Mouse (Mus musculus): ENCODE data around the gene Tmem175. TPM values are rescaled to one million over a fixed set of nuclear protein-coding genes. Genes with fewer than 3 reads are reported as not detected.

The Tmem175 gene
- not detected in 2 replicates for polyA plus RNA-seq (2012; ENCODE audit: insufficient read depth, insufficient read length, low replicate concordance, missing spikeins)

GRCm38 (mm10) chr5:108629634-108630483 is at the start of gene Tmem175, which contains the start of gene Gak:
Gene Tmem175 (plus strand): TSS chr5:108629770.
Gene Gak (minus strand): TSS chr5:108629755.
- Histone ChIP-seq H3K4me1 (ENCODE audit: control insufficient read depth, insufficient read depth, low read length) (0 out of 2 replicates have a peak, but pooled peaks cover 2% of the 10 kb centered on the region), H3K27ac (ENCODE audit: insufficient read depth, low read depth, low read length) (peak within 1 kb of the TSS; percentile 76), H3K4me3 (ENCODE audit: insufficient read depth, low read depth, low read length) (peak within 1 kb of the TSS; percentile 82)
- no peak for TF ChIP-seq CTCF (IDR thresholded peaks at IDR 0.05; ENCODE audit: insufficient read depth, low read depth, low read length)
- TF ChIP-seq POLR2A (IDR thresholded peaks at IDR 0.05; ENCODE audit: insufficient read depth, low read depth, low read length), result peak; percentile 98
- under 1% methylated on average over 58 of the region's 58 CpGs for WGBS

DNA sequence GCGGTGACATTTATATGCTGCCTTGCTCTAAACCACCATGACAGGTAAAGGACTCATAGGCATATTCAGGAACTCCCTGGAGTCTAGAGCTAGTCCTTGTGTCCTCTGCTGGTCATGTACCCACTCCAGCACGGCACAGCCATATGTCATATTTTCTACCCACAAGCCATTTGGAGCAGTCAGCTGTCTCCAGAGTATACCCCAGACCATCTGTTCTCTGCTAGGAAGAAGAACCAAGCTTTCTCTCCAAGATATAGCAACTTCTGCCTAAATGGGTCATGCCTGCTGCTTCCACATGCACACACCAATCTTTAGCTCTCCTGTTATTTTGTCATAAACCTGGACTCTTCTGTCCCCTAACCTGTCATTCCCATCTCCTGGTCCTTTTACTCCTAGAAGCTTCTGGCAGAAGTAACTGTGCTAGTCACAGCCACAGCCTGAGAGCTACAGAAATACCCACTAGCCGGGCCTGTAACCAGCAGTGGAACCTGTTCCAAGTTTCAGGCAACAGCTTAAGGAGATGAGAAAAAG is 48.1 kb upstream of the Tmem175 start:
- H3K27ac ChIP-seq (ENCODE audit: insufficient read depth, low read depth, low read length), result no peak overlapping the region
- H3K4me3 ChIP-seq (ENCODE audit: insufficient read depth, low read depth, low read length), result no peak overlapping the region
- no peaks in the 10 kb centered on the region for H3K4me1 ChIP-seq (ENCODE audit: control insufficient read depth, insufficient read depth, low read length)
- WGBS, result 91% methylated on average over 3 of the region's 3 CpGs
- TF ChIP-seq POLR2A (IDR thresholded peaks at IDR 0.05; ENCODE audit: insufficient read depth, low read depth, low read length) (no peak), CTCF (IDR thresholded peaks at IDR 0.05; ENCODE audit: insufficient read depth, low read depth, low read length) (no peak)

DNA sequence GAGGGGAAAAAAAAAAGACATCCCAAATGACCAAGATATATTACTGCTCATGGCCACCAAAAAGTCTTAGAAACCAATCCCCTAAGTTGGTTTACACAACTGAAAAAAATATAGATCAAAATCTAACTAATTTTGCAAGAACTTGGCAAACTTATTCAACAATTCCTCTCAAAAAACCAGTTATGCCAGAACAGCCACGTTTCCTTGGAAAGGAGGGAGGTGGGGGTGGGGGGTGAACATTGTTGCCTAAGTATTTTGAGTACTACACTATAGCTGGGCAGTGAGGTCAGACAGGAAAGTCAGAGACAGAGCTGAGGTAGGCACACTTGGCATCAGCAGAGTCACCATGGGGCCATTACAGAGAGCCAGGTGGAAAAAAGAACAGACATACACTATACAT is 29.6 kb upstream of the Tmem175 start:
- Histone ChIP-seq H3K4me1 (ENCODE audit: control insufficient read depth, insufficient read depth, low read length) (no peaks in the 10 kb centered on the region), H3K27ac (ENCODE audit: insufficient read depth, low read depth, low read length) (no peak overlapping the region), H3K4me3 (ENCODE audit: insufficient read depth, low read depth, low read length) (no peak overlapping the region)
- no peak for TF ChIP-seq POLR2A (IDR thresholded peaks at IDR 0.05; ENCODE audit: insufficient read depth, low read depth, low read length)
- TF ChIP-seq CTCF (IDR thresholded peaks at IDR 0.05; ENCODE audit: insufficient read depth, low read depth, low read length), result no peak
- WGBS, result 79% methylated on average over 1 of the region's 1 CpGs

DNA sequence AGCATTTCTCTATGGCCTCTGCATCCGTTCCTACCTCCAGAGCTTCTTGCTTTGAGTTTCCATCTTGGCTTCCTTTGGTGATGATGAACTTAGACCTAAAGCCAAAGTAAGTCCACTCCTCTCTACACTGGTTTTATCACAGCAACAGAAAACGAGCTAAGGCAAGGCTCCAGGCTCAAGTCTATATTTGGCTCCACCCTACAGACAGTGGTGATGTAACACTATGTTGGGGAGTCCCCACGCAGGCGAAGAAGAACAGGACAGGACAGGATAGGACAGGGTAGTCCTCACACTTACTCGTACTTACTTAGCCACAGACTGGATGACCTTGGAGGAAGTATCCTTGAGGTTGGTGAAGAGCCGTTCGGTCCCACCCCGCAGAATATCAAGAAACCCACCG is 27.0 kb upstream of the Tmem175 start:
- TF ChIP-seq CTCF (IDR thresholded peaks at IDR 0.05; ENCODE audit: insufficient read depth, low read depth, low read length) (no peak), POLR2A (IDR thresholded peaks at IDR 0.05; ENCODE audit: insufficient read depth, low read depth, low read length) (no peak)

GRCm38 (mm10) chr5:108610426-108610825 is 19.1 kb upstream of the Tmem175 start:
- TF ChIP-seq POLR2A (IDR thresholded peaks at IDR 0.05; ENCODE audit: insufficient read depth, low read depth, low read length) (no peak), CTCF (IDR thresholded peaks at IDR 0.05; ENCODE audit: insufficient read depth, low read depth, low read length) (no peak)
- WGBS, result 97% methylated on average over 1 of the region's 1 CpGs
- no peaks in the 10 kb centered on the region for H3K4me1 ChIP-seq (ENCODE audit: control insufficient read depth, insufficient read depth, low read length)

More for the DNA sequence above, 27.0 kb upstream of the Tmem175 start:
- Histone ChIP-seq H3K27ac (ENCODE audit: insufficient read depth, low read depth, low read length) (no peak overlapping the region), H3K4me3 (ENCODE audit: insufficient read depth, low read depth, low read length) (no peak overlapping the region), H3K4me1 (ENCODE audit: control insufficient read depth, insufficient read depth, low read length) (no peaks in the 10 kb centered on the region)
- 86% methylated on average over 9 of the region's 9 CpGs for WGBS

GRCm38 (mm10) chr5:108621870-108622269 is 7.7 kb upstream of the Tmem175 start:
- no peak overlapping the region for H3K27ac ChIP-seq (ENCODE audit: insufficient read depth, low read depth, low read length)
- TF ChIP-seq CTCF (IDR thresholded peaks at IDR 0.05; ENCODE audit: insufficient read depth, low read depth, low read length), result no peak
- no peaks in the 10 kb centered on the region for H3K4me1 ChIP-seq (ENCODE audit: control insufficient read depth, insufficient read depth, low read length)
- no peak overlapping the region for H3K4me3 ChIP-seq (ENCODE audit: insufficient read depth, low read depth, low read length)
- 62% methylated on average over 2 of the region's 2 CpGs for WGBS

More at GRCm38 (mm10) chr5:108610426-108610825, 19.1 kb upstream of the Tmem175 start:
- Histone ChIP-seq H3K4me3 (ENCODE audit: insufficient read depth, low read depth, low read length) (no peak overlapping the region), H3K27ac (ENCODE audit: insufficient read depth, low read depth, low read length) (no peak overlapping the region)

DNA sequence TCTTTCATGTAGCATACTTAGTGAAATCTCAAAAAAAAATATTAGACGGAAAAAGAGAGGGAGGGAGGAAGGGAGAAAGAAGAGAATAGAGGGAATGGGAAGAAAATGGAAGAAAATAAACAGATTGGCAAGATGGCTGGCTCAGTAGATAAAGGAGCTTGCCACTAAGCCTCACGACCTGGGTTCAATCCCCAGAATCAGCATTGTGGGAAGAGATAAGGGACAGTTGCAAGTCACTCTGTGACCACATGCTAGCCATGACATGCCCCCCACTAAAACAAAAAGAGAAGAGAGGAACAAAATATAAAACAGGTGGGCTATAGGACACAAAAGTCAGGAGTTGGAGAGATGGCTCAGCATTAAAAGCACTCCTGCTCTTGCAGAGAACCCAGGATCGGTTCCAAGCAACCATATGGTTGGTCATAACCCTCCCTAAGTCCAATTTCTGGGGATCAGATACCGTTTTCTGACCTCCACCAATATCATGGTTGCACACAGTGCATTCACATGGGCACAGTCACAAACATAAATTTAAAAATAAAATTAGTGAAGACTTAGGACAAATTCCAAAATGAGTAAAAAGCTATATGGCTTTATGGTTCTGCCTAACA is 3.4 kb upstream of the Tmem175 start:
- no peak overlapping the region for H3K27ac ChIP-seq (ENCODE audit: insufficient read depth, low read depth, low read length)
- H3K4me1 ChIP-seq (ENCODE audit: control insufficient read depth, insufficient read depth, low read length), result 0 out of 2 replicates have a peak, but pooled peaks cover 2% of the 10 kb centered on the region
- 83% methylated on average over 4 of the region's 4 CpGs for WGBS
- TF ChIP-seq POLR2A (IDR thresholded peaks at IDR 0.05; ENCODE audit: insufficient read depth, low read depth, low read length) (no peak), CTCF (IDR thresholded peaks at IDR 0.05; ENCODE audit: insufficient read depth, low read depth, low read length) (no peak)
- H3K4me3 ChIP-seq (ENCODE audit: insufficient read depth, low read depth, low read length), result no peak overlapping the region

DNA sequence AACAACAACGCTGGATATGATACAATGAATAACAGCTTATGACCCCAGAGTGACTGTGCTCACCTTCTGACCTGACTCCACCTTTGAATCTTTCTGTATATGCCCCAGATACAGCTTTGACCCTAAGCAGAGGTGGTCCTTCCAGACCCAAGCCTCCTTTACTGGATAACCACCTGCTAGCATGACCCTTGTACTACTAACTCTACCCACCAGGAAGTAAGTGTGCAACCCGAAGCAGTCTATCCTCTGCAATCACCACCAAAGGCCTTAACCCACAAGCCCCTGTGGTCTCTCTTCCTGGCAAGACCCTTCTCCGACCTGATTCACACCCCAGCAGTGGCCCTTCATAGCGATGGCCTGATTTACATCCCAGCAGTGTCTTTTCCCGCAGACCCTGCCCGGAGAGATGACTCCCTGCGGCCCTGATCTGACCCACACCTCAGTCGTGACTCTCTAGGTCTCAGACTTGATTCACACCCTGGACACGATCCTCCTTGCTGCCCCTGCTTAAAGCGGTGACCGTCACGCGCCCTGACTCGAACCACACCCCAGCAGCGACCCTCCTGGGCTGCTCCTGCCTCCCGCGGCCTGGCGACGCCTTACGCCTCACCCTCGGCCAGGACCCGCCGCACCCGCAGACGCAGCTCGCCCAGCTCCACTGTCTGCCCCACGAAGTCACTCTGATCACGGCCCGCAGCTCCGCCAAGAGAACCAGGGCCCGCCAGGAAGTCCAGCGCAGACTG is 508 bp upstream of the Tmem175 start:
- Histone ChIP-seq H3K4me1 (ENCODE audit: control insufficient read depth, insufficient read depth, low read length) (0 out of 2 replicates have a peak, but pooled peaks cover 2% of the 10 kb centered on the region), H3K4me3 (ENCODE audit: insufficient read depth, low read depth, low read length) (peak overlapping the region; percentile 82), H3K27ac (ENCODE audit: insufficient read depth, low read depth, low read length) (peak overlapping the region; percentile 76)
- under 1% methylated on average over 32 of the region's 32 CpGs for WGBS
- TF ChIP-seq POLR2A (IDR thresholded peaks at IDR 0.05; ENCODE audit: insufficient read depth, low read depth, low read length), result no peak
- TF ChIP-seq CTCF (IDR thresholded peaks at IDR 0.05; ENCODE audit: insufficient read depth, low read depth, low read length), result no peak
